Mouse (Mus musculus) limb, embryonic 13.5 days (tissue): ENCODE measurements around the gene Scn10a. TPM values are rescaled to one million over a fixed set of nuclear protein-coding genes. Genes with fewer than 3 reads are reported as not detected.

Experiments used
- ATAC-seq: fragments of 200-750 bp; cut with Nextera tagmentation; 2 replicates; pipeline ENCODE4 v1.8.0; 2017; ENCODE audit warnings: low read depth, moderate number of reproducible peaks, moderate TSS enrichment; ENCODE audit not compliant: low FRiP score
- H3K27ac ChIP-seq: fragments of 300-500 bp; sonication (generic); 2 replicates; pipeline ENCODE4 v1.5.1; 2015; ENCODE audit warnings: inconsistent platforms, mild to moderate bottlenecking, moderate library complexity
- H3K27me3 ChIP-seq: fragments of 300-500 bp; sonication (generic); 2 replicates; pipeline ENCODE4 v1.6.1; 2015; ENCODE audit warnings: mild to moderate bottlenecking, inconsistent platforms
- H3K36me3 ChIP-seq: fragments of 300-500 bp; sonication (generic); 2 replicates; pipeline ENCODE4 v1.6.1; 2015; ENCODE audit warnings: inconsistent platforms, mild to moderate bottlenecking, moderate library complexity
- H3K4me1 ChIP-seq: fragments of 300-500 bp; sonication (generic); 2 replicates; pipeline ENCODE4 v1.6.1; 2015; ENCODE audit warnings: inconsistent platforms
- H3K4me2 ChIP-seq: fragments of 300-500 bp; sonication (generic); replicated peaks from 2 replicates; pipeline ENCODE4 v1.6.1; 2015; ENCODE audit warnings: inconsistent platforms, mild to moderate bottlenecking, moderate library complexity
- H3K4me3 ChIP-seq: fragments of 300-500 bp; sonication (generic); 2 replicates; pipeline ENCODE4 v1.5.1; 2015; ENCODE audit warnings: moderate library complexity, mild to moderate bottlenecking, inconsistent platforms
- H3K9ac ChIP-seq: fragments of 300-500 bp; sonication (generic); 2 replicates; pipeline ENCODE4 v1.6.1; 2015; ENCODE audit warnings: mild to moderate bottlenecking, inconsistent platforms
- H3K9me3 ChIP-seq: fragments of 300-500 bp; sonication (generic); 2 replicates; pipeline ENCODE4 v1.6.1; 2016; ENCODE audit warnings: inconsistent platforms
- WGBS: fragments of 180-500 bp; shearing (Covaris S2); methylation state at CpG from one replicate; pipeline ENCODE4 v1.1.7; 2015; 5-methylcytosine and 5-hydroxymethylcytosine counted together
- polyA plus RNA-seq: library from polyadenylated mRNA; unstranded; fragments of >200 nt; fragmentation: Nextera tagmentation; extraction: Ambion mirVana; gene quantifications from 2 replicates; pipeline ENCODE4 v1.2.1, GENCODE M21; 2015

Scn10a gene
- polyA plus RNA-seq, 1 experiment from 2014 or later = not detected

GRCm38 (mm10) chr9:119632801-119633200, 86.3 kb downstream of the Scn10a start:
- Histone ChIP-seq H3K4me1 (peaks cover 11% of the 10 kb centered on the region), H3K4me2 (no peak overlapping the region), H3K27me3 (0 out of 2 replicates have a peak, but pooled peaks cover 5% of the 10 kb centered on the region), H3K36me3 (no peaks in the 10 kb centered on the region), H3K4me3 (no peak overlapping the region), H3K9me3 (no peaks in the 10 kb centered on the region), H3K9ac (no peak overlapping the region), H3K27ac (no peak overlapping the region)
- WGBS = 52% methylated on average over 12 of the region's 12 CpGs
- ATAC-seq = no peak

- 0 out of 2 replicates have a peak, but pooled peaks have one; percentile 43 for ATAC-seq
- H3K9me3 ChIP-seq = no peaks in the 10 kb centered on the region
- peaks cover 11% of the 10 kb centered on the region for H3K4me1 ChIP-seq
- H3K4me2 ChIP-seq = peak overlapping the region; percentile 7; the same call in 1 of the 2 replicates
- no peaks in the 10 kb centered on the region for H3K36me3 ChIP-seq
- no peak overlapping the region for H3K9ac ChIP-seq
- 0 out of 2 replicates have a peak, but pooled peaks cover 5% of the 10 kb centered on the region for H3K27me3 ChIP-seq
- no peak overlapping the region for H3K27ac ChIP-seq
- WGBS = 21% methylated on average over 15 of the region's 15 CpGs
- no peak overlapping the region for H3K4me3 ChIP-seq
Observed at GRCm38 (mm10) chr9:119631899-119632533, 87.1 kb downstream of the Scn10a start.

GRCm38 (mm10) chr9:119631393-119631898, 87.7 kb downstream of the Scn10a start:
- 0 out of 2 replicates have a peak, but pooled peaks cover 5% of the 10 kb centered on the region for H3K27me3 ChIP-seq
- ATAC-seq = no peak
- 53% methylated on average over 13 of the region's 13 CpGs for WGBS
- H3K9me3 ChIP-seq = no peaks in the 10 kb centered on the region
- H3K36me3 ChIP-seq = no peaks in the 10 kb centered on the region
- H3K4me2 ChIP-seq = peak overlapping the region; percentile 7; the same call in 1 of the 2 replicates
- H3K27ac ChIP-seq = no peak overlapping the region
- H3K9ac ChIP-seq = no peak overlapping the region
- H3K4me1 ChIP-seq = peaks cover 11% of the 10 kb centered on the region
- no peak overlapping the region for H3K4me3 ChIP-seq

- ATAC-seq = no peak
- WGBS = 68% methylated on average over 8 of the region's 8 CpGs
Observed at GRCm38 (mm10) chr9:119628690-119629268, 90.3 kb downstream of the Scn10a start.

GRCm38 (mm10) chr9:119627227-119627626, 91.9 kb downstream of the Scn10a start:
- Histone ChIP-seq H3K4me2 (no peak overlapping the region), H3K27me3 (0 out of 2 replicates have a peak, but pooled peaks cover 5% of the 10 kb centered on the region), H3K4me1 (peaks cover 9% of the 10 kb centered on the region), H3K9ac (no peak overlapping the region), H3K36me3 (no peaks in the 10 kb centered on the region), H3K9me3 (no peaks in the 10 kb centered on the region), H3K27ac (no peak overlapping the region), H3K4me3 (no peak overlapping the region)
- WGBS = 82% methylated on average over 6 of the region's 6 CpGs
- no peak for ATAC-seq

More at GRCm38 (mm10) chr9:119628690-119629268, 90.3 kb downstream of the Scn10a start:
- Histone ChIP-seq H3K36me3 (no peaks in the 10 kb centered on the region), H3K27ac (no peak overlapping the region), H3K9ac (no peak overlapping the region), H3K4me2 (no peak overlapping the region), H3K9me3 (no peaks in the 10 kb centered on the region), H3K4me1 (peaks cover 11% of the 10 kb centered on the region), H3K4me3 (no peak overlapping the region), H3K27me3 (0 out of 2 replicates have a peak, but pooled peaks cover 5% of the 10 kb centered on the region)

GRCm38 (mm10) chr9:119624151-119624550, 95.0 kb downstream of the Scn10a start:
- Histone ChIP-seq H3K4me1 (no peaks in the 10 kb centered on the region), H3K4me3 (no peak overlapping the region), H3K4me2 (no peak overlapping the region), H3K27ac (no peak overlapping the region), H3K36me3 (no peaks in the 10 kb centered on the region), H3K9ac (no peak overlapping the region), H3K9me3 (no peaks in the 10 kb centered on the region), H3K27me3 (0 out of 2 replicates have a peak, but pooled peaks cover 5% of the 10 kb centered on the region)
- no peak for ATAC-seq
- WGBS = 85% methylated on average over 4 of the region's 4 CpGs

- H3K27ac ChIP-seq = no peak overlapping the region
- H3K4me3 ChIP-seq = no peak overlapping the region
- no peaks in the 10 kb centered on the region for H3K36me3 ChIP-seq
- no peak overlapping the region for H3K9ac ChIP-seq
- no peaks in the 10 kb centered on the region for H3K9me3 ChIP-seq
- WGBS = 62% methylated on average over 6 of the region's 6 CpGs
- ATAC-seq = no peak
- H3K4me2 ChIP-seq = no peak overlapping the region
- H3K27me3 ChIP-seq = no peaks in the 10 kb centered on the region
- H3K4me1 ChIP-seq = peaks cover 12% of the 10 kb centered on the region; the same call in 1 of the 2 replicates
Observed at GRCm38 (mm10) chr9:119614798-119615197, 104.3 kb downstream of the Scn10a start.

- ATAC-seq = no peak
- H3K4me2 ChIP-seq = no peak overlapping the region
- no peaks in the 10 kb centered on the region for H3K9me3 ChIP-seq
- H3K27ac ChIP-seq = no peak overlapping the region
- no peaks in the 10 kb centered on the region for H3K36me3 ChIP-seq
- H3K9ac ChIP-seq = no peak overlapping the region
- WGBS = 88% methylated on average over 7 of the region's 7 CpGs
- peaks cover 10% of the 10 kb centered on the region; the same call in 1 of the 2 replicates for H3K4me1 ChIP-seq
- no peak overlapping the region for H3K4me3 ChIP-seq
- H3K27me3 ChIP-seq = no peaks in the 10 kb centered on the region
Observed at GRCm38 (mm10) chr9:119610563-119611166, 108.5 kb downstream of the Scn10a start.

GRCm38 (mm10) chr9:119606906-119607305, 112.2 kb downstream of the Scn10a start:
- no peaks in the 10 kb centered on the region for H3K9me3 ChIP-seq
- H3K4me2 ChIP-seq = no peak overlapping the region
- peaks cover 14% of the 10 kb centered on the region for H3K4me1 ChIP-seq
- no peak for ATAC-seq
- WGBS = 94% methylated on average over 5 of the region's 5 CpGs
- no peak overlapping the region for H3K27ac ChIP-seq
- no peak overlapping the region for H3K4me3 ChIP-seq
- no peaks in the 10 kb centered on the region for H3K27me3 ChIP-seq
- H3K36me3 ChIP-seq = no peaks in the 10 kb centered on the region
- no peak overlapping the region for H3K9ac ChIP-seq

GRCm38 (mm10) chr9:119604607-119605006, 114.5 kb downstream of the Scn10a start:
- no peak overlapping the region for H3K27ac ChIP-seq
- no peak overlapping the region for H3K4me3 ChIP-seq
- H3K36me3 ChIP-seq = no peaks in the 10 kb centered on the region
- H3K4me2 ChIP-seq = no peak overlapping the region
- no peak overlapping the region for H3K9ac ChIP-seq
- H3K9me3 ChIP-seq = 0 out of 2 replicates have a peak, but pooled peaks cover 2% of the 10 kb centered on the region
- H3K4me1 ChIP-seq = peaks cover 14% of the 10 kb centered on the region
- no peak; the same call in 1 of the 2 replicates for ATAC-seq
- no peaks in the 10 kb centered on the region for H3K27me3 ChIP-seq
- 51% methylated on average over 8 of the region's 8 CpGs for WGBS

GRCm38 (mm10) chr9:119598501-119598900, 120.6 kb downstream of the Scn10a start:
- no peaks in the 10 kb centered on the region; the same call in 1 of the 2 replicates for H3K27me3 ChIP-seq

GRCm38 (mm10) chr9:119597332-119597731, 121.8 kb downstream of the Scn10a start:
- 71% methylated on average over 8 of the region's 8 CpGs for WGBS

More at GRCm38 (mm10) chr9:119598501-119598900, 120.6 kb downstream of the Scn10a start:
- no peaks in the 10 kb centered on the region for H3K36me3 ChIP-seq
- WGBS = 89% methylated on average over 10 of the region's 10 CpGs
- H3K9ac ChIP-seq = no peak overlapping the region
- H3K4me1 ChIP-seq = no peaks in the 10 kb centered on the region
- no peak overlapping the region for H3K4me2 ChIP-seq
- no peak overlapping the region for H3K27ac ChIP-seq
- 0 out of 2 replicates have a peak, but pooled peaks cover 2% of the 10 kb centered on the region for H3K9me3 ChIP-seq
- no peak overlapping the region for H3K4me3 ChIP-seq
- no peak for ATAC-seq

More at GRCm38 (mm10) chr9:119597332-119597731, 121.8 kb downstream of the Scn10a start:
- no peak overlapping the region for H3K4me2 ChIP-seq
- no peak overlapping the region for H3K9ac ChIP-seq
- H3K27me3 ChIP-seq = no peaks in the 10 kb centered on the region; the same call in 1 of the 2 replicates
- 0 out of 2 replicates have a peak, but pooled peaks cover 2% of the 10 kb centered on the region for H3K9me3 ChIP-seq
- H3K4me3 ChIP-seq = no peak overlapping the region
- ATAC-seq = no peak
- H3K36me3 ChIP-seq = no peaks in the 10 kb centered on the region
- H3K27ac ChIP-seq = no peak overlapping the region
- H3K4me1 ChIP-seq = no peaks in the 10 kb centered on the region
